Mouse (Mus musculus) stomach, embryonic 14.5 days (tissue): ENCODE results near the gene Kat6b. TPM values are rescaled to one million over a fixed set of nuclear protein-coding genes. Genes with fewer than 3 reads are reported as not detected.

Experiments used
- ATAC-seq: fragments of 200-750 bp; cut with Nextera tagmentation; 2 replicates; pipeline ENCODE4 v1.8.0; 2017; ENCODE audit warnings: low read depth, moderate TSS enrichment; ENCODE audit not compliant: insufficient number of reproducible peaks, insufficient read depth, low FRiP score
- H3K27ac ChIP-seq: fragments of 300-500 bp; sonication (generic); 2 replicates; pipeline ENCODE4 v1.5.1; 2014; ENCODE audit warnings: mild to moderate bottlenecking, low read length, moderate library complexity, mixed read lengths
- H3K27me3 ChIP-seq: fragments of 300-500 bp; sonication (generic); 2 replicates; pipeline ENCODE4 v1.6.1; 2014; ENCODE audit warnings: low read length, control low read depth, mixed read lengths; ENCODE audit not compliant: control insufficient read depth, insufficient read depth
- H3K36me3 ChIP-seq: fragments of 300-500 bp; sonication (generic); 2 replicates; pipeline ENCODE4 v1.6.1; 2014; ENCODE audit warnings: mild to moderate bottlenecking, control low read depth, low read length, moderate library complexity, mixed read lengths; ENCODE audit not compliant: control insufficient read depth, insufficient read depth
- H3K4me1 ChIP-seq: fragments of 300-500 bp; sonication (generic); 2 replicates; pipeline ENCODE4 v1.6.1; 2014; ENCODE audit warnings: low read length, control low read depth, mixed read lengths; ENCODE audit not compliant: control insufficient read depth, insufficient read depth
- H3K4me2 ChIP-seq: fragments of 300-500 bp; sonication (generic); replicated peaks from 2 replicates; pipeline ENCODE4 v1.6.1; 2014; ENCODE audit warnings: low read depth, low read length, control low read depth
- H3K4me3 ChIP-seq: fragments of 300-500 bp; sonication (generic); 2 replicates; pipeline ENCODE4 v1.5.1; 2014; ENCODE audit warnings: low read depth, low read length, control low read depth
- H3K9ac ChIP-seq: fragments of 300-500 bp; sonication (generic); replicated peaks from 2 replicates; pipeline ENCODE4 v1.6.1; 2014; ENCODE audit warnings: low read depth, mild to moderate bottlenecking, control low read depth, low read length, moderate library complexity, mixed read lengths
- H3K9me3 ChIP-seq: fragments of 300-500 bp; sonication (generic); 2 replicates; pipeline ENCODE4 v1.6.1; 2016; ENCODE audit warnings: low read depth, low read length, control low read depth; ENCODE audit not compliant: control insufficient read depth
- WGBS: fragments of 180-500 bp; shearing (Covaris S2); extraction: QIAGEN DNeasy Blood & Tissue Kit; methylation state at CpG from one replicate; pipeline ENCODE4 v1.1.7; 2014; 5-methylcytosine and 5-hydroxymethylcytosine counted together
- polyA plus RNA-seq: library from polyadenylated mRNA; unstranded; fragments of >200 nt; fragmentation: Nextera tagmentation; extraction: Ambion mirVana; gene quantifications from 2 replicates; pipeline ENCODE4 v1.2.1, GENCODE M21; 2014

Kat6b gene
- polyA plus RNA-seq, 1 experiment from 2014 or later = 32.3 TPM

DNA sequence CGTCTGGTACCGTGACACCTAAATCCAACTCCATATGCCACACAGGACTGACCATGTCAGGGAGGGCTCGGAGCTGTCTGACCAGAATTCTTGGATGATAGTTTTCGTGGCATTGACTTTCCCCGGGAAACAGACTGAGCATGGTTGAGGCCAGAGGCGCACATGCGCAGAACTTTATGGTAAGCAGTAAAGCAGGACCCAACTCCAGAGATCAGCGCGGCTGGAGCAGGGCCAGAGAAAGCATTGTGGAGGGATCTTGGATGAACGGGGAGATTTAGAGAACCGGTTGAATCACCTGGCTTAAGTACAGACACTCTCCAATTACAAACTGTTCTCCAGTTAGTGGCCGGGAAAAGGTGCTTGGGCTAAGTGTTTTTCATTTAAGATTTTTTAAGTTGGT lies 120.9 kb downstream of the Kat6b start:
- ATAC-seq = no peak
- no peaks in the 10 kb centered on the region for H3K27me3 ChIP-seq
- H3K36me3 ChIP-seq = no peaks in the 10 kb centered on the region
- WGBS = 75% methylated on average over 12 of the region's 12 CpGs
- no peak overlapping the region for H3K9ac ChIP-seq
- H3K27ac ChIP-seq = no peak overlapping the region
- H3K9me3 ChIP-seq = no peaks in the 10 kb centered on the region
- H3K4me3 ChIP-seq = no peak overlapping the region
- no peak overlapping the region for H3K4me2 ChIP-seq
- peaks cover 12% of the 10 kb centered on the region for H3K4me1 ChIP-seq

DNA sequence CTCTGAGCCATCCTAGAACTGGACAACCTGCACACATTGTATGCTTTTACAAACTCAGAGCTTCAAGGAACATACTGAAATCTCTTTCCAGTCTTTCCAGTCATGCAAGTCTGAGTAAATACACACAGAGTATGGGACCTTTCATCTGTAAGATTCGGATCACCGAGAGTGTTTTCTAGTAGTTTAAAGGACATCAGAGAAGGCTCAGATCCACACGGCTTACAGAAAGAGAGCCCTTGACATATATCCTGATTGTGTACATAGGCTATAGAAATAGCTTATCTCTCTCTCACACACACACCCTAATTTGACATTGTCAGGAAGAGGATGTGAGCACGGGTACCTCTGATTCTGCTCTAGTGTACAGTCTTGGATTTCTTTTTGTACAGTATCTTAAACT lies 121.7 kb downstream of the Kat6b start:
- WGBS = 47% methylated on average over 4 of the region's 4 CpGs
- peak; percentile 54; the same call in 1 of the 2 replicates for ATAC-seq
- Histone ChIP-seq H3K36me3 (no peaks in the 10 kb centered on the region), H3K4me3 (no peak overlapping the region), H3K9me3 (no peaks in the 10 kb centered on the region), H3K9ac (no peak overlapping the region), H3K27ac (no peak overlapping the region), H3K4me2 (no peak overlapping the region), H3K27me3 (no peaks in the 10 kb centered on the region), H3K4me1 (peaks cover 16% of the 10 kb centered on the region)

DNA sequence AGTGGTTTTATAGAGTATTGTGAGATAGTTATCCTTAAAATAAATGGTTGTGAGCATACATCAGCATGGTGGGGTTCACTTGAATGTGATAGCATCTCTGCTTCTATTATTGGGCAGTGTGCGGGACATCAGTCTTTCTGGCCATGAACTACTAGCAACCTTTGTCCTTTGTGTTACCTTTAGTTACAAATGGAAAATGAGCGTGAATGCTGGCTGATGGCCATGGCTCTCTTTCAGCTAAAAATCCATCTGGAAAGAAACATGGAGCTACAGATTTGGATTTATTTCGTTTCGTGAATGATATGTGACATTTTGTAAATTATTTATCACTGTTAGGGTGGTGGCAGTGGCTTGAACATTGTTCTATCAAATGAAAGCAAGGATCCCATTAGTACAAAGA lies 126.5 kb downstream of the Kat6b start:
- H3K9ac ChIP-seq = no peak overlapping the region
- no peak overlapping the region for H3K4me2 ChIP-seq
- no peaks in the 10 kb centered on the region for H3K9me3 ChIP-seq
- WGBS = 46% methylated on average over 4 of the region's 4 CpGs
- H3K36me3 ChIP-seq = peaks cover under 1% of the 10 kb centered on the region; the same call in 1 of the 2 replicates
- no peak overlapping the region for H3K27ac ChIP-seq
- ATAC-seq = no peak
- H3K4me3 ChIP-seq = no peak overlapping the region
- no peaks in the 10 kb centered on the region for H3K27me3 ChIP-seq
- peaks cover 4% of the 10 kb centered on the region; the same call in 1 of the 2 replicates for H3K4me1 ChIP-seq

- Histone ChIP-seq H3K27ac (no peak overlapping the region), H3K27me3 (no peaks in the 10 kb centered on the region), H3K4me2 (no peak overlapping the region), H3K4me1 (peaks cover 4% of the 10 kb centered on the region; the same call in 1 of the 2 replicates), H3K9me3 (no peaks in the 10 kb centered on the region), H3K36me3 (peaks cover 2% of the 10 kb centered on the region; the same call in 1 of the 2 replicates), H3K4me3 (no peak overlapping the region), H3K9ac (no peak overlapping the region)
- 52% methylated on average over 4 of the region's 4 CpGs for WGBS
- no peak for ATAC-seq
These were observed 127.7 kb downstream of the Kat6b start for GRCm38 (mm10) chr14:21608886-21609285.

DNA sequence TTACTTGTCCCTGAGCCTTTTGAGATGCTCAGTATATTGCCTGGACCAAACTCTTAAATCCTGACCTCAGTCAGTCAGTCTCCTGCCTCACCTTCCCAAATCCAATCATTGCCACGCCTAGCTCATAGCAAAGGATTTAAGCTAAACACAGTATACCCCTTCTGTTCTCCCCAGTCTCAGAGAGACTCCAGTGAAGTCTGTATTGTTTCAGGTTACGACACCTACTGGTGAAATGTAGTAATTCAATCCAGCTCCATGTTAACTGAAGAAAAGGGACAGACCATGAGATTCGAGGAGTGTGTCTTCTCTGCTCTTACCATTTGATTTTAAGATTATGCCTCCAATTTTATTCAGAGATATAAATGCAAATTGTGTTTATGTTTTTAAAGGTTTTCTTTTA lies 129.0 kb downstream of the Kat6b start:
- Histone ChIP-seq H3K27ac (no peak overlapping the region), H3K4me1 (peaks cover 4% of the 10 kb centered on the region; the same call in 1 of the 2 replicates), H3K4me2 (no peak overlapping the region), H3K36me3 (peaks cover 2% of the 10 kb centered on the region; the same call in 1 of the 2 replicates), H3K4me3 (no peak overlapping the region), H3K9me3 (no peaks in the 10 kb centered on the region), H3K27me3 (no peaks in the 10 kb centered on the region), H3K9ac (no peak overlapping the region)
- ATAC-seq = no peak
- WGBS = 14% methylated on average over 3 of the region's 3 CpGs

GRCm38 (mm10) chr14:21613031-21613430 lies 131.8 kb downstream of the Kat6b start:
- Histone ChIP-seq H3K9ac (no peak overlapping the region), H3K4me1 (peaks cover 3% of the 10 kb centered on the region; the same call in 1 of the 2 replicates), H3K36me3 (peaks cover 2% of the 10 kb centered on the region; the same call in 1 of the 2 replicates), H3K4me3 (no peak overlapping the region), H3K4me2 (no peak overlapping the region), H3K27me3 (no peaks in the 10 kb centered on the region), H3K27ac (no peak overlapping the region), H3K9me3 (no peaks in the 10 kb centered on the region)
- no peak for ATAC-seq
- 81% methylated on average over 6 of the region's 6 CpGs for WGBS

GRCm38 (mm10) chr14:21614103-21614502 lies 132.9 kb downstream of the Kat6b start:
- ATAC-seq = no peak
- H3K4me3 ChIP-seq = no peak overlapping the region
- no peaks in the 10 kb centered on the region for H3K9me3 ChIP-seq
- no peak overlapping the region for H3K4me2 ChIP-seq
- H3K36me3 ChIP-seq = peaks cover 7% of the 10 kb centered on the region; the same call in 1 of the 2 replicates
- H3K9ac ChIP-seq = no peak overlapping the region
- no peaks in the 10 kb centered on the region for H3K27me3 ChIP-seq
- no peak overlapping the region for H3K27ac ChIP-seq
- H3K4me1 ChIP-seq = peaks cover 3% of the 10 kb centered on the region; the same call in 1 of the 2 replicates
- WGBS = 89% methylated on average over 5 of the region's 5 CpGs

- no peak for ATAC-seq
These were observed 134.6 kb downstream of the Kat6b start for GRCm38 (mm10) chr14:21615853-21616252.

More at GRCm38 (mm10) chr14:21615853-21616252, 134.6 kb downstream of the Kat6b start:
- H3K4me2 ChIP-seq = no peak overlapping the region
- no peak overlapping the region for H3K27ac ChIP-seq
- no peaks in the 10 kb centered on the region for H3K9me3 ChIP-seq
- no peaks in the 10 kb centered on the region for H3K27me3 ChIP-seq
- H3K4me1 ChIP-seq = 0 out of 2 replicates have a peak, but pooled peaks cover 3% of the 10 kb centered on the region
- peaks cover 15% of the 10 kb centered on the region; the same call in 1 of the 2 replicates for H3K36me3 ChIP-seq
- H3K4me3 ChIP-seq = no peak overlapping the region
- no peak overlapping the region for H3K9ac ChIP-seq
- WGBS = 87% methylated on average over 2 of the region's 2 CpGs
